Mouse (Mus musculus) limb, embryonic 13.5 days (tissue): Measurements from ENCODE around the gene Mfsd5. TPM values are rescaled to one million over a fixed set of nuclear protein-coding genes. Genes with fewer than 3 reads are reported as not detected.

Source experiments
- ATAC-seq: fragments of 200-750 bp; cut with Nextera tagmentation; 2 replicates; pipeline ENCODE4 v1.8.0; 2017; ENCODE audit warnings: low read depth, moderate number of reproducible peaks, moderate TSS enrichment; ENCODE audit not compliant: low FRiP score
- H3K27ac ChIP-seq: fragments of 300-500 bp; sonication (generic); 2 replicates; pipeline ENCODE4 v1.5.1; 2015; ENCODE audit warnings: inconsistent platforms, mild to moderate bottlenecking, moderate library complexity
- H3K27me3 ChIP-seq: fragments of 300-500 bp; sonication (generic); 2 replicates; pipeline ENCODE4 v1.6.1; 2015; ENCODE audit warnings: mild to moderate bottlenecking, inconsistent platforms
- H3K36me3 ChIP-seq: fragments of 300-500 bp; sonication (generic); 2 replicates; pipeline ENCODE4 v1.6.1; 2015; ENCODE audit warnings: inconsistent platforms, mild to moderate bottlenecking, moderate library complexity
- H3K4me1 ChIP-seq: fragments of 300-500 bp; sonication (generic); 2 replicates; pipeline ENCODE4 v1.6.1; 2015; ENCODE audit warnings: inconsistent platforms
- H3K4me2 ChIP-seq: fragments of 300-500 bp; sonication (generic); replicated peaks from 2 replicates; pipeline ENCODE4 v1.6.1; 2015; ENCODE audit warnings: inconsistent platforms, mild to moderate bottlenecking, moderate library complexity
- H3K4me3 ChIP-seq: fragments of 300-500 bp; sonication (generic); 2 replicates; pipeline ENCODE4 v1.5.1; 2015; ENCODE audit warnings: moderate library complexity, mild to moderate bottlenecking, inconsistent platforms
- H3K9ac ChIP-seq: fragments of 300-500 bp; sonication (generic); 2 replicates; pipeline ENCODE4 v1.6.1; 2015; ENCODE audit warnings: mild to moderate bottlenecking, inconsistent platforms
- H3K9me3 ChIP-seq: fragments of 300-500 bp; sonication (generic); 2 replicates; pipeline ENCODE4 v1.6.1; 2016; ENCODE audit warnings: inconsistent platforms
- WGBS: fragments of 180-500 bp; shearing (Covaris S2); methylation state at CpG from one replicate; pipeline ENCODE4 v1.1.7; 2015; 5-methylcytosine and 5-hydroxymethylcytosine counted together
- polyA plus RNA-seq: library from polyadenylated mRNA; unstranded; fragments of >200 nt; fragmentation: Nextera tagmentation; extraction: Ambion mirVana; gene quantifications from 2 replicates; pipeline ENCODE4 v1.2.1, GENCODE M21; 2015

Gene Mfsd5
- polyA plus RNA-seq, 1 experiment from 2014 or later, result 65.8 TPM

- peak overlapping the region; percentile 68 for H3K9ac ChIP-seq
- H3K4me2 ChIP-seq, result peak overlapping the region; percentile 89
- no peaks in the 10 kb centered on the region for H3K27me3 ChIP-seq
- H3K27ac ChIP-seq, result no peak overlapping the region
- peaks cover 34% of the 10 kb centered on the region for H3K36me3 ChIP-seq
- WGBS, result 4% methylated on average over 24 of the region's 24 CpGs
- H3K4me1 ChIP-seq, result peaks cover 6% of the 10 kb centered on the region
- peak; percentile 26; the same call in 1 of the 2 replicates for ATAC-seq
- H3K9me3 ChIP-seq, result no peaks in the 10 kb centered on the region
- peak overlapping the region; percentile 71 for H3K4me3 ChIP-seq
Observed at GRCm38 (mm10) chr15:102296368-102297006, 17.2 kb downstream of the Mfsd5 start.

DNA sequence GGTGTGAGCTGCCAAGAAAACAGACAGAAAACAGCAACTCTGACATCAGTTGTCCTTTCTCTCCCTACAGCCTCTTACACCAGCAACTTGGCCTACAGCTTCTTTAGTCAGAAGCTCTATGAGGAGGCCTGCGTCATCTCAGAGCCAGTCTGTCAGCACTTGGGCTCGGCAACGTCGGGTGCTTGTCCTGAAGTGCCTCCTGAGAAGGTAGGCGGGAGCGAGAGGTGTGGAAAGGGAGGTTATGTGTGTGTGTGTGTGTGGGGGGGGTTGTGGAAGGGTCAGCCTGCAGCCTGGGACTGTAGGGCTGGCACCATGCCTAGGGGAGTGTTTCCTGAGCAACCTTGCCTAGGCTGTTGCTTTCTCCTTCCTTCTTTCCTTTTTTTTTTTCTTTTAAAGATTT is 23.3 kb downstream of the Mfsd5 start:
- no peak for ATAC-seq
- no peaks in the 10 kb centered on the region for H3K4me1 ChIP-seq
- H3K9ac ChIP-seq, result no peak overlapping the region
- no peaks in the 10 kb centered on the region for H3K27me3 ChIP-seq
- peaks cover 84% of the 10 kb centered on the region for H3K36me3 ChIP-seq
- no peak overlapping the region for H3K4me2 ChIP-seq
- H3K9me3 ChIP-seq, result no peaks in the 10 kb centered on the region
- 85% methylated on average over 6 of the region's 6 CpGs for WGBS
- no peak overlapping the region for H3K27ac ChIP-seq
- H3K4me3 ChIP-seq, result no peak overlapping the region

DNA sequence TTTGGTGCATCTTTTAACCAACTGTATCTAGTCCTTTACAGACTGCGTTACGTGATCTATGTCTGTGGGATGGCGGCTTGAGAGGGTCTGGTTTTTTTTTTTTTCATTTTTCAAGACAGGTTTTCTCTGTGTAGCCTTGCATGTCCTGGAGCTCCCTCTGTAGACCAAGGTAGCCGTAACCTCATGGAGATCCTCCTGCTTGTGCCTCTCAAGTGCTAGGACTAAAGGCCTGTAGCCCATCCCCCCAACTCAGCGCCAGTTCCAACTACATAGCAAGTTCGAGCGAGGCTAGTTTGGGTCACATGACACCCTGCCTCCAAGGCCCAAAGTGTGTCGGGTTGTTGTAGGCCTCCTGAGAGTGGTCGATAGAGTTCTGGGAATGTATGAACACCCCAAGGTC is 29.5 kb downstream of the Mfsd5 start:
- Histone ChIP-seq H3K27ac (no peak overlapping the region), H3K9ac (no peak overlapping the region), H3K4me2 (no peak overlapping the region), H3K4me1 (no peaks in the 10 kb centered on the region), H3K4me3 (no peak overlapping the region), H3K36me3 (peaks cover 91% of the 10 kb centered on the region), H3K9me3 (no peaks in the 10 kb centered on the region), H3K27me3 (no peaks in the 10 kb centered on the region)
- 81% methylated on average over 9 of the region's 9 CpGs for WGBS
- ATAC-seq, result no peak

DNA sequence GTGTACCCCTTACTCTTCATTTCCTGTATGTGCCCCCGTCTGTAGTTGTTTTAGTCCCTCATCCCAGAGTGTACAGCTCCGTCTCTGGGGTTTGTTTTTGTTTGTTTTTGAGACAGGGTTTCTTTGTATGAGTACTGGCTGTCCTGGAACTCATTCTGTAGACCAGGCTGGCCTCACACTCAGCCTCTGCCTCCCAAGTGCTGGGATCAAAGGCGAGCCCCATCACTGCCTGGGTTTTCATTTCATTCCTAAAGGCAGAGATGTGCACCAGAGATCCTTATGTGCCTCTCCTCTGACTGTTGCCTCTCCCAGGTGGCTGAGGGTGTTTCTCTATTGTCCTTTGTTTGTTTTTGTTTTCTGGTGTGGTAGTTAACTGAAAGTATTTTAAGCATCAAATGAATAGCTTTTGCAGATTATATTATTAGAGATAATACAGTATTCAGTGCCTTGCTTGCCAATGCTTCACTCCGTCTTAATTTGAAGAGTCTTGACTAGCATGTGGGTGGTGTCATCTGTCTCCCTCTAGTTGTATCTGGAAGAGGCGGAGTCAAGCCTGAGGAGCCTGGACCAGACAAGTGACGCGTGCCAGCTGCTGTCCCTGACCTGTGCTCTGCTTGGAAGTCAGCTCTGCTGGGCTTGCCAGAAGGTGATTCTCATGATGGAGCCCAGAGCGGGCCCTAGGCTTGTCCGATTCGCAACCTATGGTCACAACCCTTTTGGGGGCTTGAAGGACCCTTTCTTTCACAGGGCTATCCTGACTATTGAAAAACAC is 31.0 kb downstream of the Mfsd5 start:
- 79% methylated on average over 10 of the region's 10 CpGs for WGBS
- ATAC-seq, result no peak
- no peaks in the 10 kb centered on the region for H3K9me3 ChIP-seq
- no peaks in the 10 kb centered on the region for H3K4me1 ChIP-seq
- H3K36me3 ChIP-seq, result peaks cover 90% of the 10 kb centered on the region
- no peak overlapping the region for H3K4me2 ChIP-seq
- H3K27me3 ChIP-seq, result no peaks in the 10 kb centered on the region
- H3K4me3 ChIP-seq, result no peak overlapping the region
- H3K27ac ChIP-seq, result no peak overlapping the region
- H3K9ac ChIP-seq, result no peak overlapping the region

DNA sequence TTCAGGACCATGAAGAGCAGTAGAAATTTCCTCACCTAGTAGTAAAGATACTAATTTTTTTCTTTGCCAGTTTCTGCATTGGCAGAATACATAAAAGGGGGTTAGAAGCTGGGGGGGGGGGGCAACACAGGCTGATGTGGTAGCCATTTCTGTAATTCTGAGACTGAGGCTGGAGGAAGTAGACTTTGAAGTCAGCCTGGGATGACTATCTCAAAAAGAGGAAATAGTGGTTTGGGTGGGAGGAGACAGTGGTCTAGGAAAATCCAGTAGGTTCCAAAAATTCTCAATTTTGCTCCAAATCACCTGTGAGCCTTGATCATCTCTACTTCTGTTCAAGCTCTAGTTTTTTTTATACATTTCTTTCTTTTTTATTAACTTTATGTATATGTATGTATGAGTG is 32.2 kb downstream of the Mfsd5 start:
- H3K36me3 ChIP-seq, result peaks cover 90% of the 10 kb centered on the region
- H3K9ac ChIP-seq, result no peak overlapping the region
- no peaks in the 10 kb centered on the region for H3K9me3 ChIP-seq
- H3K4me3 ChIP-seq, result no peak overlapping the region
- H3K4me1 ChIP-seq, result no peaks in the 10 kb centered on the region
- ATAC-seq, result no peak
- no peak overlapping the region for H3K4me2 ChIP-seq
- H3K27ac ChIP-seq, result no peak overlapping the region
- no peaks in the 10 kb centered on the region for H3K27me3 ChIP-seq

- Histone ChIP-seq H3K9me3 (no peaks in the 10 kb centered on the region), H3K27me3 (no peaks in the 10 kb centered on the region), H3K4me3 (no peak overlapping the region), H3K4me1 (no peaks in the 10 kb centered on the region), H3K9ac (peak overlapping the region; percentile 35; the same call in 1 of the 2 replicates), H3K27ac (no peak overlapping the region), H3K4me2 (no peak overlapping the region), H3K36me3 (peaks cover 87% of the 10 kb centered on the region)
- 85% methylated on average over 8 of the region's 8 CpGs for WGBS
- no peak for ATAC-seq
Observed at GRCm38 (mm10) chr15:102315292-102315691, 36.0 kb downstream of the Mfsd5 start.

DNA sequence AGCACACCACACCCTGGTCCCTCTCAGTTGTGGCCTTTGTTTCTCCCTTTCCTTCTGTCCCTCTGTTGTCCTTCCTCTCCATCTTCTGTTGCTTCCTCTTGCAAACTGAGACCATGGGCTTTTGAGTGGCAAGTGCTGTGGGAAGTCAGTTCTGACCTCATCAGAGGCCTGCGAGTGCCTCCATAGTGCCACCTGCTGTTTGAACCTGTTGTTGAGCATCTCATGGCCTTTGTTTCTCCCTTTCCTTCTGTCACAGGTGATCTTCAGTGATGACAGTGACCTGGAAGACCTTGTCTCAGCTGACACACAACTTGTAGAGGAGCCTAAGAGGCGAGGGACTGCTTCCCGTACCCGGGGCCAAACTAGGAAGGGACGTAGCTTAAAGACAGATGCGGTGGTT is 37.0 kb downstream of the Mfsd5 start:
- no peak for ATAC-seq
- H3K9ac ChIP-seq, result no peak overlapping the region
- H3K4me1 ChIP-seq, result no peaks in the 10 kb centered on the region
- H3K9me3 ChIP-seq, result no peaks in the 10 kb centered on the region
- no peak overlapping the region for H3K4me3 ChIP-seq
- H3K4me2 ChIP-seq, result no peak overlapping the region
- H3K27ac ChIP-seq, result no peak overlapping the region
- 85% methylated on average over 6 of the region's 6 CpGs for WGBS
- H3K36me3 ChIP-seq, result peaks cover 90% of the 10 kb centered on the region
- H3K27me3 ChIP-seq, result no peaks in the 10 kb centered on the region

- Histone ChIP-seq H3K27me3 (no peaks in the 10 kb centered on the region), H3K4me3 (peak overlapping the region; percentile 64; the same call in 1 of the 2 replicates), H3K36me3 (peaks cover 62% of the 10 kb centered on the region), H3K27ac (no peak overlapping the region), H3K4me2 (peak overlapping the region; percentile 86), H3K9ac (no peak overlapping the region), H3K4me1 (peaks cover 10% of the 10 kb centered on the region), H3K9me3 (no peaks in the 10 kb centered on the region)
- no peak for ATAC-seq
- WGBS, result 76% methylated on average over 12 of the region's 12 CpGs
Observed at GRCm38 (mm10) chr15:102324654-102325473, 45.6 kb downstream of the Mfsd5 start.

DNA sequence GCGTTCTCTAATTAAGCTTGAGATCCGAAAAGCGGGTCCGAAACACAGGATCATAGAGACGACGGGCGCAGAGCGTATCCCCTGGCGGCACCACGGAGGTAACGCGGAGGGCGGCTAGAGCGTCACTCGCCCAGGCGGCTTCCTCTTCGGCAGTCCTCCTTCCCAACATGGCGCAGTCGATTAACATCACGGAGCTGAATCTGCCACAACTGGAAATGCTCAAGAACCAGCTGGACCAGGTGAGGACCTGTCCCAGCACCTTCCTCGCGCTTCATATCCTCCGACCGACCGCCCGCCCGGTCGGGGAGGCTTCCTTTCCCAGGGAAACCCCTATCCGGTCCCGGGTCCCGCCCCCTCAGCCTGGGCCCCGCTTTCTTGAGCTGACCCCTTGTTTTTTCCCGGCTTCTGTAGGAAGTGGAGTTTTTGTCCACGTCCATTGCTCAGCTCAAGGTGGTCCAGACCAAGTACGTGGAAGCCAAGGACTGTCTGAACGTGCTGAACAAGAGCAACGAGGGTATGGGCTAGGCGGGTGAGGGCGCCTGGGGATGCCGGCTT is 46.8 kb downstream of the Mfsd5 start, which contains the start of gene Pfdn5:
Pfdn5 (plus strand) TSS at position 95 of the 555 bp plus-strand sequence.
- ATAC-seq, result peak; percentile 91
- WGBS, result under 1% methylated on average over 40 of the region's 40 CpGs
- Histone ChIP-seq H3K36me3 (peaks cover 61% of the 10 kb centered on the region), H3K4me2 (peak within 1 kb of the TSS; percentile 86), H3K9me3 (no peaks in the 10 kb centered on the region), H3K4me3 (peak within 1 kb of the TSS; percentile 64), H3K27me3 (no peaks in the 10 kb centered on the region), H3K27ac (peak within 1 kb of the TSS; percentile 80; the same call in 1 of the 2 replicates), H3K9ac (peak within 1 kb of the TSS; percentile 85), H3K4me1 (peaks cover 12% of the 10 kb centered on the region)

GRCm38 (mm10) chr15:102326892-102327291 is 47.6 kb downstream of the Mfsd5 start:
- H3K9ac ChIP-seq, result peak overlapping the region; percentile 85
- H3K27me3 ChIP-seq, result no peaks in the 10 kb centered on the region
- H3K27ac ChIP-seq, result no peak overlapping the region
- no peaks in the 10 kb centered on the region for H3K9me3 ChIP-seq
- peak overlapping the region; percentile 86 for H3K4me2 ChIP-seq
- peak overlapping the region; percentile 64 for H3K4me3 ChIP-seq
- WGBS, result 67% methylated on average over 8 of the region's 8 CpGs
- H3K4me1 ChIP-seq, result peaks cover 17% of the 10 kb centered on the region
- ATAC-seq, result no peak
- peaks cover 53% of the 10 kb centered on the region for H3K36me3 ChIP-seq
